Mouse (Mus musculus) cerebellum, adult 9-10 months (tissue): ENCODE data around the gene Yipf3.
A peak's percentile ranks its signal among the peaks of the same experiment; 100 is the strongest.

Source experiments
- DNase-seq: peaks from one replicate; pipeline ENCODE4 v3.0.0; 2022

The Yipf3 gene

DNA sequence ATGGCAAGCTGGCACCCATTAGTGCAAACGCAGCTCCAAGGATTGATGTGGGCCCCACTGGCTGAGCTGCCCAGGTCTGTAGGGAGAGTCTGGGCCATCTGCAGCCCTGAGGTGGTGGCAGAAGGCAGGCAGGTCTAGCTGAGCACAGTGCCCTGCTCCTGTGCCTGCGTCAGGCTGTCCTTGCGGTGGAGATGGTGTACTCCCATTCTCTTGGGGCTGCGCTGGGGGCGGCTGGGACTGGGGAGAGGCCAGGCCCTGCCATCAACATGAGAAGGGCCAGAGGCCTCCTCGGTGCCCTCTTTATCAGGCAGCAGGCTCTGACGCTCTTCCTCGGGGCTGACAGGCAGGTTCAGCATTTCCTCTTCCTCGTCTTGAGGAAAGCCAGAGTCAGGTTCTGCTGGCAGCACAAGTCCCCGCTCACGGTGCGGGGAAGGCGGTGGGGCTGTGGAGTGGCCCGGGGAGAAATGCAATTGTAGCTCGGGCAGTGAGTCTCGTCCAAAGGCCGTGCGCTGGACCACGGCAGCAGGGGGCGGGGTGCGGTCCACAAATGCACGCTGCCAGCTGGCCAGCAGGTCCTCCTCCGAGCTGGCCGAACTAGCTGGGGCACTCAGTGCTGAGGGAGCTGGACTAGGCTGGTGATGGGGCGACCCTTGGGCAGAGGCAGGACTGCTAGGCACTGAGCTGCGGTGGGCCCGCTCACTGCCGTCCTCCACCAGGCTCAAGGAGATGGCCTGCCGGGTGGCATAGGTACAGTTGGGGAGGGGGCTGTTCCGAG is 10.6 kb downstream of the Yipf3 start:
- DNase-seq: no peak

- DNase-seq: no peak
Observed at GRCm38 (mm10) chr17:46259675-46260074, 11.8 kb downstream of the Yipf3 start.

GRCm38 (mm10) chr17:46262201-46262694 is 14.4 kb downstream of the Yipf3 start:
- DNase-seq: no peak

- no peak for DNase-seq
Observed at GRCm38 (mm10) chr17:46265502-46265901, 17.6 kb downstream of the Yipf3 start.

GRCm38 (mm10) chr17:46265918-46266618 is 18.2 kb downstream of the Yipf3 start:
- DNase-seq: peak; percentile 90

GRCm38 (mm10) chr17:46266986-46267385 is 19.1 kb downstream of the Yipf3 start:
- DNase-seq: no peak

DNA sequence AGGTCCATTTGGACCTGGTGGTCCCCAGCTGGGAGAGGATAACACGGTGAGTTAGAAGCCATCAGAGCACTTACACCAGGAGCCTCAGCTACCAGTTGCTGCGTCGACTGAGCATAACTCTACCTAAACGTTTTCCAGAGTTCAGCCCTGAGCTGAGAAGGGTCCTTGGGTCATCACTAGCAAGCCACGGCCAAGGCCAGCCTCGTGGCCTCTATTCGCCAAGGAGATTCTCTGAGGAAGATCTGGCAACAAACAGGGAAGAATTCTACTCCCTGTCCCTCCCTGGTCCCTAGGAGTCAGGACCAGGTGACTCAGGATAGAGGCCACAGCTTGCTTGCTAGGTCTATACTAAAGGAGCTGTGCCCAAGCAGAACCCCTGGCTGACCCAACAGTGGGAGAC is 19.6 kb downstream of the Yipf3 start:
- no peak for DNase-seq

- DNase-seq: no peak
Observed at GRCm38 (mm10) chr17:46268026-46268720, 20.3 kb downstream of the Yipf3 start.

DNA sequence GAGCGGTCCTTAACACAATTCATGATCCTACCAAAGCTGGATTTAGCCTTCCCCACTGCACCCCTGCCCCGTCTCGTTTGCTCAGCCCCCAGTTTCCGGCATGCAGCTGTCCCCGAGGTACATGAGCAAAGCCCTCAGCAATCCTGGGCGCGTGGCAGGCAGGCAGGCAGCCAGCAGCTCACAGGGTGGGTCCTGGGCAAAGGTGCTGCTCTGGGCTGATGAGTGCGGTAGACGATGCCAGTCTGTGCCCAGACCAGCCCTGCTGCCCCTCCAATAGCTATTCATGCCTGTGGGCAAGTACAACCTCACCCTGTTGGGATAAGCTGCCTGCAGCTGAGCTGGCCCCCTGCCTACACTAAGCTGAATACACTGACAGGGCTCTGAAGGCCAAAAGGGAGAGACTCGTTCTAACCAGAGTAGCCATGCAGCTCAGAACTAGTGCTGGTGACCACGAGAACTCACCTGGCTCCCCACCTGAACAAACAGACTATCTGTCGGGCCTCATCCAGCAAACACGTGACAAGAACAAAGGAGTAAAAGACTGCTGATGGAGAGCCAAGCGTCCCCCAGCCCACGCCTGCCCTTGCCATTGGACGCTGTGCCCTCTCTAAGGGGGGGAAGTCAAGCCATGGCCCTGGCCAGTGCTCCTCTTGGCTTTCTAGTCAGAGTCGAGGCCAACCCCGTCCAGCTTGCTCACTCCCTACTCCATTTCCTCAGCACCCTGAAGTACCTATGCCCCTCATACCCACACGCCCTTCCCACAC is 22.1 kb downstream of the Yipf3 start:
- no peak for DNase-seq

- DNase-seq: no peak
Observed at GRCm38 (mm10) chr17:46272058-46272457, 24.2 kb downstream of the Yipf3 start.

GRCm38 (mm10) chr17:46272675-46273074 is 24.8 kb downstream of the Yipf3 start:
- no peak for DNase-seq

DNA sequence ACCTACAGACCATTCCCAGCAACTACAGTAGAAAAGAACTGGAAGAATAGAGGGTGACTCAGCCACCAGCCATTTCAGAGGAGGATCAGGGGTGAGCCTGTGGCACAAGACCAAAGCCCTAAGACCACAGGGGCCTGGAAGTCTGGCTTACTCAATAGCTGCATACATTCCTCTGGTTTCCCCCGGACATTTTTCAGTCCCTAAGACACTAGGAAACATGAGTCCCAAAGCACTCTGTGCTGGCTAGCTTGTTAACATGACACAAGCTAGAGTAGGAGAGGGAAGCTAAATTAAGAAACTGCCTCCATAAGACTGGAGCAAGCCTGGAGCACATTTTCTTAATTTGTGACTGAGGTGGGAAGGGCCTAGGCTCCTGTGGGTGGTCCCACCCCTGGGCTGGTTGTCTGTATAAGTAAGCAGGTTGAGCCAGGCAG is 25.9 kb downstream of the Yipf3 start:
- no peak for DNase-seq

- no peak for DNase-seq
Observed at GRCm38 (mm10) chr17:46274465-46274864, 26.6 kb downstream of the Yipf3 start.

GRCm38 (mm10) chr17:46275034-46275433 is 27.2 kb downstream of the Yipf3 start:
- DNase-seq: no peak

- no peak for DNase-seq
Observed at GRCm38 (mm10) chr17:46275506-46275905, 27.6 kb downstream of the Yipf3 start.

GRCm38 (mm10) chr17:46277586-46277985 is 29.7 kb downstream of the Yipf3 start:
- DNase-seq: no peak

DNA sequence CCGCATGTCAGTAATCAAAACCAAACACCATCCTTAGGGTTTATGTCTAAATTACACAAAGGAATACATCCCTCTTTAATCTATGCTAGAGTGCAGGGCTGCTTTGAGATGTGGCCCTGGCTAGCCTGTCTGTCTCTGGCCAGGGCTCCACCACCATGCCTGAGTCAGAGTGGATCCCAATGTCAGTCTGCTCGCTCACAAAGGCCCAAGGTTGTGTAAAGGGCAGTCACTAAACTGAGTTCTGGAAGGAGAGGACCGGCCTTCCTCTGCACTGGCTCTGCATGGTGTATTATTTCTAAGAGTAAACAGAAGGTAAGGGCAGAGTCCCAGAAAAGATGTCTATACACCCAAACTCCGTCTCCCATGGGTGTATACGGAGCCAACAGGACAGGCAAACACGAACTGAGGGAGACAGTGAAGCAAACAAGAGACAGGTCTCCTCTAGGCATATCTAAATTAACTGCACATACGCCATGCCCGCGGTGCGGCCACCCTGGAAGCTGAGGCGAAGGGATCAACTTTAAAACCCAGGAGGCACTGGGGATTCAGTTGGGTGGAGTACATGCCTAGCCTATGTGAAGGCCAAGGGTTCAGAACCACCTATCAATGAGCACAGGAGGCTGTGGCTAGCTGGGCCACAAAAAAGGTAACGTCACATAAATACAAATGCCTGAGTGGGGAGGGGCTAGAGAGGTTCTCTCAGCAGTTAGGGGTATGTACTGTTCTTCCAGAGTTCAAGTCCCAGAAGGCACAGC is 30.3 kb downstream of the Yipf3 start:
- DNase-seq: no peak

DNA sequence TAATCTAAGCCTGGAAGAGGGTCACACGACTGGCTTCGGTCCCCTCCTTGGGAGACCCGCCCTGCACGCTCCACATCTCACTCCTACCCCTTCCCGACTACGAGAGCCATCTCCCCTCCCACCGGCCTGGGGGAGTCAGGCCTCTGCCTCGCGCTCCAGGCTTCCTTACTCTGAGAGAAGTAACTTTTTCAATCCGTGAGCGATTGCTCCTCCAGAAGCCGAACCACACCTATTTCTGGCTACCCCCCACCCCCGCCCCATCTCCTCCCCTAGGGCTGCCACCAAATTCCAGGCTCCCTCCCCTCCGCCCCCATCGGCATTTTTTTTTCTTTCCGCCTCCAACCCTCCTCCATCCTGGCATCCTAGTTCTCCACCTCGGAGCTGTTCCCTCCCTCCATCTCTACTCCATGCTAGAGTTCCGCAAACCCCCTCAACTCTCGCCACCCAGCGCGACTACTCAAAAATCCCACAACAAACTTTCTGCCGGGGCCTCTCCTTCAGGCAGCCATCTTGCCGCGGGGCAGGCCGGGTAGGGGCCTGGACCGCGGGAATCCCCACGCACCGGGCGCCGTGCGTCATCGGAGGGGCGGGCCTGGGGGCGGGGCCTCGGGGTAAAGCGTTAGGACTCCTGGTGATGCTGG is 34.7 kb downstream of the Yipf3 start, which contains the start of gene Tjap1:
TSS of gene Tjap1 (minus strand) at position 544 of the 641 bp plus-strand sequence.
- DNase-seq: peak; percentile 73

DNA sequence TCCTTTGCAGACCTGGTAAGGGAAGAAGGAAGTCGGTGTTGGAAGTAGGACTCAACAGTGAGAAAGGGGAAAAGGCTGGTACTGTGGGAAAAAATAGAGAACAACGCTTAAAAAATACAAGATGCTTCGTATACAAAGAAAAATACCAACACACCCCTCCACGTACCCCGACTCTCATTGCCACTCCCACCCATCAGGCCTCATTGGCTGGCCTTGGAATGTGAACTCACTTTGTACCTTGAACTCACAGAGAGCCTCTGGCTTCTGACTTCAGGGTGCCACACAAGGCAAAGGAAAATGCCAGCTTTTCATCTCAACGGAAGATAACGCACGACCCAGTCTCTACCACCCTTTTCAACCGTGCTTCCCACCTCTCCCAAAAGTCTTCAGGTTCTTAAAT is 35.3 kb downstream of the Yipf3 start:
- DNase-seq: no peak

GRCm38 (mm10) chr17:46283911-46284310 is 36.0 kb downstream of the Yipf3 start:
- DNase-seq: no peak

DNA sequence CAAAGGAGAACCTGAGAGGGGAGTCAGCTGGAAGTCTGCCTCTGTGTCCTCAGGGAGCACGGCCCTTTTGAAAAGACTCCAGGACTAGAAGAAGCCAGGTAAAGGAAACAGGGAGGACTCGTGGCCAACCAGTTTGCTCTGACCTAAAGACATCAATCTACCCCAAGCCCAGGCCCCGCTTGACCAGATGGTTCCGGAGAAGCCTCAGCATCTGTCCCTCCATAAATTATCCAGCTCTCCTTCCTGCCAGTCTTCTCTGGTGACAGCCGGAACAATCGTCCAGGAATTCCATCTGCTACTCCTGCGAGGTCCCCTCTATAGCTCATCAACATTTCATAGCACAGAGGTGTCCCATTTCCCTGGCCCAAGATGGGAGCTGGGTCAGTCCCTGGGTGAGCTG is 36.8 kb downstream of the Yipf3 start:
- DNase-seq: no peak
